Mouse (Mus musculus): ENCODE results near the gene Gcn1l1.

Gene Gcn1l1

GRCm38 (mm10) chr5:115653776-115654175, 88.7 kb downstream of the Gcn1l1 start:
- no peak for DNase-seq (ENCODE audit: low spot score in 2 of 2)

DNA sequence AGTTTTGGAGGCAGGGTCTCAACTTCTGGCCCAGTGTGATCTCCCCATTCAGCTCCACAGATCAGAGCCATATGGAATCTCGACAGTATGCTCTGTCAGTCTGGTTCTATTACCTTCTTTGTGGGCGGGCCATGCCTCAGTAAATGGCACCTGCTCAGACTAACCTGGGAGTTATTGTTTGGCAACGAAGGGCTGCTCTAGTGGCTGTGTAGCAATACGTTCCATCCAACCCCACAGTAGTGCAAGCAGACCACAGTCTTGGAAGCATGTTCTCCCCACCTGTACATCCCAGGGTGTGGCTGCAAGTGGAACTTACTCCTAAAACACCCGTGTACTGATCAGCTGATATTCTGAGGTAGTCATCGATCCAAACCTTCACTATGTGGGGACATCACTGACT, 91.6 kb downstream of the Gcn1l1 start:
- DNase-seq (ENCODE audit: low spot score in 2 of 2) = no peak

- DNase-seq (ENCODE audit: low spot score in 2 of 2) = no peak
Observed at GRCm38 (mm10) chr5:115657234-115657633, 92.2 kb downstream of the Gcn1l1 start.

GRCm38 (mm10) chr5:115658352-115658751, 93.3 kb downstream of the Gcn1l1 start:
- DNase-seq (ENCODE audit: low spot score in 2 of 2) = no peak

- DNase-seq (ENCODE audit: low spot score in 2 of 2) = no peak
Observed at GRCm38 (mm10) chr5:115662658-115663057, 97.6 kb downstream of the Gcn1l1 start.

DNA sequence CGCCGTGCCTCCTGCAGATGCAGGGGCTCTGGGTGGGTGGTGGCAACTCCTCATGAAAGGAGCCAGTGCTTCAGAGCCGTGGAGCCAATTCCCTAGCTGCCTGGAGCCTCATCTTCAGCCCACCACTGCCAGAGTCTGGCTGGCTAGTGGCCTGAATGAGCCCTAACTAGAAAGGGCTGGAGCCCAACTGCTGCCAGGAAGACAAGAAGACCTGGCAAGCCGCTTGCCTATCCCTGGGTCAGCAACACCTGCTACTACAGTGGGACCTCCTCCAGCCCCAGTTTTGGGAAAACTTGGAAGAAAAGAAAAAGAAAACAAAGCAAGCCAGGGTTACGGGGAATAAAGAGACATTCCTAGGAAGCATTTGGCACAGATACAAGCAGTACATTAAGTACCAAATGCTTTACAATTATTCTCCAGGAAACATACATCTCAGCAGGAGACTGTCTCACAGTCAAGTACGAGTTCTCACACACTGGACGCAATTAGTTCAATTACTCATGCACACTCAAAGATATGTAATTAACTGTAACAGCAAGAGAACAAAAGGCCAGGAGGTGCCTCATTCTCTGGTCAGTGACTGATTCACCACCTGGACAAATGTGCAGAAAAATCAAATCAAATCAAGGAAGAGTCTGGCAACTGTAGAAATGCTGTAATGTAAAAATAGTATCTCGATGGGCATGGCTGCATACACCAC, 101.5 kb downstream of the Gcn1l1 start:
- no peak for DNase-seq (ENCODE audit: low spot score in 2 of 2)

- no peak for DNase-seq (ENCODE audit: low spot score in 2 of 2)
Observed at GRCm38 (mm10) chr5:115667210-115667609, 102.2 kb downstream of the Gcn1l1 start.

DNA sequence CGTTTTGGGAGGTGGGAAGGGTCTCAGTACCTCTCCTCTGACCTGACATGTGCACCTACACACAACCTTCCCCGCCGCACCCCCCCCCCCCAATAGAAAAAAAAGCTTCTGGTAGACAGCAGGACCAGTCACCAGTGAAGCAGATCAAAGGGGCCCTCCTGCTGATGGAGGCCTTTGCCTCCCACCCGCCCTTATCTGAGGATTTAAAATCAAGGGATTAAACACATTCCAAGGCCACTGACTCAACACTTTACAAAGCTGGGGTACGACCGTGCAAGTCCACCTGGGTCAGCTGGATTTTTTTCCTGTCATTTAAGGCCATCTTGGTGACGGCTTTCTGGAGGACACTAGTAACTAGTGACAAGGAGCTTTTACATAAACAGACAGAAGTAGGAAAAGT, 102.8 kb downstream of the Gcn1l1 start:
- DNase-seq (ENCODE audit: low spot score in 2 of 2) = no peak

- no peak for DNase-seq (ENCODE audit: low spot score in 2 of 2)
Observed at GRCm38 (mm10) chr5:115668986-115669385, 103.9 kb downstream of the Gcn1l1 start.

GRCm38 (mm10) chr5:115669974-115670373, 104.9 kb downstream of the Gcn1l1 start:
- no peak for DNase-seq (ENCODE audit: low spot score in 2 of 2)

- no peak for DNase-seq (ENCODE audit: low spot score in 2 of 2)
Observed at GRCm38 (mm10) chr5:115670406-115670805, 105.4 kb downstream of the Gcn1l1 start.

DNA sequence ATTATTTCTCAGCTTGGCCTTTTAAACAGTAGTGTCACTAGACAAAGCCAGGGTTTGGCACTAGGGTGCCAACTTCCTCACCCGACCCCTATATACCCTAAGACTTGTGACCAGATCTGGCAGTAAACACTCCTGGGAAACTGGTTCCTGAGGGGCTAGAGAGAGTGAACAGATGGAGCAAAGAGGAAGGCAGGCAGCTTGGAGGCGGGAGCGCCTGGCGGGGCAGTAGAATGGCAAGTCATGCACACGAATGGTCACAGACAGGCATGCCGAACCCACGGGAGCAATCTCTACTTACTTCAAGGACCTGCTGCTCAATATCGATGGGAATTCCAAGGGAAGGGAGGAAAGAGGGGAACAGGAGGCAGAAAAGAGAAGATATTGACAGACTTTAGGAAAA, 106.8 kb downstream of the Gcn1l1 start:
- no peak for DNase-seq (ENCODE audit: low spot score in 2 of 2)

All from frontal cortex, postnatal 36 days (tissue).